Mouse (Mus musculus) cerebellum, postnatal 4 days (tissue): Measurements from ENCODE around the gene Nubp2.
A peak's percentile ranks its signal among the peaks of the same experiment; 100 is the strongest.

ENCODE experiments used
- DNase-seq, 2 experiments: peaks; one replicate each; pipeline ENCODE4 v3.0.0; 2022; ENCODE audit warnings: low spot score in 2 of 2, mixed read lengths in 1 of 2

The Nubp2 gene

DNA sequence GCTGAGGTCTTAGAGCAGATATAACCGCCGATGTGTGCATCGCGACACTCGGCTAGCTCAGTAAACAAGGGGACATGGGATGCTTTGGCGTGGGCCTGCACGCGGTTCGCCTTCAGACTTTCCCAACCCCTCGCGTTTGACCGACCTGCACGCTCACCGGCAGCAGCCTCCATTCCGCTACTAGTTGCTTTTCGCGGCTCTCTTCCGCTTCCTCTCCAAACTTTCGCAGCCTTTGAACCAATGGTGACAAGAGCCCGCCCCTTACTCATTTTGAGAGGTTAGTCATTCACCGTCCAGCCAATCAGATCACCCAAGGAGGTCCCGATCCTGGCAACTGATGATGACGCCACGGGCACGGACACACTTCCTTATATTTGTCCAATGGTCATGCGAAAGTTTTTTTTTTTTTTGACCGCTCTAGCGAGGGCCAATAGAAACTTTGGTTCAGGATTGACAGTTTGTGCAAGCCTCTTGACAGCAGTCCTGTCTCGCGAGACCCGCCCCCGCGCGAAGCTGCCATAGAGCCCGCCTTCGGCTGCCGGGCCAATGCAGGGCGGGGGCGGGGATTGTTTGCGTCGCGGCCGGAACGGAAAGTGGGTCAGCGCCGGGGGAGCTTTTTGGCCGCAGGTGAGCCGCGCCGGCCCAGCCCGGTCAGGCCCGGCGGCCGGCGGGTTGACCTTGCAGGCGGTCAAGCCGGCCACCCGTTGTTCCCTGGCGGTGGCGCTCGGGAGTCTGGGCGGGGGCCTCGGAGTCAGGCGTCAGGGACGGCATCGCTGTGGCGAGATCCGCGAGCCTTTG is at the start of gene Nubp2, which contains the start of gene Spsb3:
Nubp2 (minus strand) TSS at position 216 of the 798 bp plus-strand sequence.
Spsb3 (plus strand) TSS at position 510 of the 798 bp plus-strand sequence.
- peak; percentile 91 to 96 for DNase-seq

DNA sequence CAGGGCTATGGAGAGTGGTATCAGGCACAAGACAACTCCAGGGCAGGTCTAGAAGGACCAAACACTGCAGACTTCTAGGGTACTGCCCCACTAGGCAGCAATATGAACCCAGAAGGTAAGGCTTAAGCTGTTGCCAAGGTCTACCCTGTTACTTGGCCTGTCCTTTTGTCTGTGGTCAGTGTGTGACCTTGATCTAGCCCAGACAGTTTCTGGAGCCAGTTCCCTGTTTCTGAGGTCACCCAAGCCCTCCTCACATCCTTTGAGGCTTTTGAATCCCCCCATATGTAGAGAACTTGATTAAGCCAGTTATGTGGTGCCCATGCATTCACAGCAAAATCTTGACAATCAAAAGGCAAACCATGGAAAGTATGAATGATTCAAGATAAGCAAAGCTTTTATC is 49.5 kb upstream of the Nubp2 start:
- no peak for DNase-seq

DNA sequence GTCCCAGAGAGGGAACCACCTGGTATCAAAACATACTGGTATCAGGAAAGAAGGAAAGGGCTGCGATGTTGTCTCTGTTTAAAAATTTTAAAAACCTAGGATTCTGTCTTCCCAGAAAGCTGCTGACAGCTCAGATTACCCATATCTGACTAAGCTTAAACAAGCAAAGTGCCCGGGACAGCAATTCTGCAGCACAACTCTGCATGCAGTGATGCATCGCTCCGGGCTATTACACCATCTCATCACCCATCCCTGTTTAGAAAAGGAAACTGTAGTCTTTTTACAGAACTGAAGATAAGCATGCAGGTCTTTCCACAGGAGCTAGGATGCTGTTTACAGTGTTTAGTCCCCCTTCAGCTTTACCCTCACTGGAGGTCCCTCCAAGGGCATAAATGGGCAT is 48.8 kb upstream of the Nubp2 start:
- no peak for DNase-seq

DNA sequence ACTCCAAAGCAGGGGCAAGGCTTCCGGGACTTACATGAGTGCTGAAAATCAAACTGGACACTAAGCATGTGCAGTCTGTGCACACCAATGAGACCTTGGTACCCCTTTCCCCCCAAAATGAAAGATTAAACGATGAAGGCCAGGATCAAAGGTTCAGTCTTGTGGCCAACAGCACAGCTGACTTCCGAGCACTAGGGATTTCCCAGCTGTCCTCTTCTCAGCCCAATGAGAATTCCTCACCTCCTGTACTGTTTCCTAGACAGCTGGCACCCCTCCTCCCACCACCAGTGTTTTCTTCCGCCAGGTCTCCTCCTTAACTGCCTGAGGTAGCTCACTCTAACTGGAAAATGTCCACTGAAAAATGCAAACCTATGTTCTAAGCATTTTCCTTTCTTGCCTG is 47.0 kb upstream of the Nubp2 start:
- DNase-seq = no peak

DNA sequence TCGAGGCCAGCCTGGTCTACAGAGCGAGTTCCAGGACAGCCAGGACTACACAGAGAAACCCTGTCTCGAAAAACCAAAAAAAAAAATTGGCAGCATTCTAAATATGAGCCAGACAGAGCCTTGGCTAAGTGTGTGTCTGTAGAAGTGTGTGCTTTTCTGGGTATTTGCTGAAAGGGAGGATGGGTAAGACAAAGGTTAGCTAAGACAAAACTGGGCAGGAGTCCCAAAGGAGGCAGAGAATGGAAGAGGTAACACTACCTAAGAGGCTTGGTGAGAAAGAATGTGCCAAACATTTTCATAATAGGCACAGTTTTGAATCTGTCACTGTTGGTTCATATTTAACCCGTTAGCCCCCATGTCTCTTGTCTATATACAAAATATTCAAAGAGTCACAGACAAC is 46.3 kb upstream of the Nubp2 start:
- DNase-seq = no peak

DNA sequence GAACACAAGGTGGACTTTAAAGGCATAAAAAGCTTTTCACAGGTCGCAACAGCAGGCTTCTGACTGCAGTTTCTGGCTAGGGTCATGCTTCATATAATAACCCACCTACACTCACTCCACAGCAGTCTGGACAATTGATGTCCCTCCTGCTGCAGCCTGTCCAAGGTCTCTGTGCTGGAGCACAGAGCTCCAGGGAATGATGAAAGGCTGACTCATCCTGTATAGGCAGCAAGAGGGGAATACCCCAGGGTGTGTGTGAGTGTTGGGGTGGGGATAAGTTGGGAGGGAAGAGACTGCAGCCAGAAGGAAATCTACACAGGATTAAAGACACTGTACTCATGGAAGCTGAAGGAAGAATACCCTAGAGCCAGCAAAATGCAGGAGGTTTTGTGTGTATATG is 43.4 kb upstream of the Nubp2 start:
- DNase-seq = no peak

DNA sequence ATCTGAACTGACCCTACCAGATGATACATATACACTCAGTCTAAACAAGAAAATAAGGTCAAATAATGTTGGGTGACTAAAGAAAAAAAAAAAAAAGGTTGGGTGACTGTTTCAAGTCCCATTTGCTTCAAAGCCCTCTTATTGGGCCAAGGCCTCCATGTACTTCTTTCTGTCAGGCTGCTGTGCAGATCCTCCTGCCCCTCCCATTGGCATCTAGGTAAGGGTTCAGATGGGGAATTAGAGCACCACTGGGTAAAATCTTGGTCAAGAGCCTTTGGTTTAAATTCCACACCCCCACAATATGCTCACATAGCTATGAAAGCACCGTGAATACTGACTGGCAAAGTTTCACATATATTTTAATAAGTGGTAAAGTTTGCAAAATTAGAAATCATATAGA is 37.1 kb upstream of the Nubp2 start:
- no peak for DNase-seq

DNA sequence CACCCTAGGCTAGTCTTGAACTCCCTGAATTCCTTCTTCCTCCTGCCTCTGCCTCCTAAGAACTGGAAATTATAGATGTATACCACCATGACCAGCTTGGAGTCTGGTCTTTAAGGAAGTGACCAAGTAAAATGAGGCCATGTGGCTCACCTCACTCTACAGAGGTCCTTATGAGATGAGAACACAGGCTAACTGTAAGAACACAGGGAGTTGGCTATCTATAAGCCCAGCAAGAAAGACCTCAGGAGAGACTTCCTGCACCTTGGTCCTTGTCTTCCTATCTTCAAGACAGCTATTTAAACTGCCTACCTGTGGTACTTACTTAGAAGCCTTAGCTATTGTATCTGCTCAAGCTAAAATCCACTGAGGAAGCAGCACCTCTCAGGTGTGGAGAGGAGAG is 27.8 kb upstream of the Nubp2 start:
- DNase-seq = no peak

DNA sequence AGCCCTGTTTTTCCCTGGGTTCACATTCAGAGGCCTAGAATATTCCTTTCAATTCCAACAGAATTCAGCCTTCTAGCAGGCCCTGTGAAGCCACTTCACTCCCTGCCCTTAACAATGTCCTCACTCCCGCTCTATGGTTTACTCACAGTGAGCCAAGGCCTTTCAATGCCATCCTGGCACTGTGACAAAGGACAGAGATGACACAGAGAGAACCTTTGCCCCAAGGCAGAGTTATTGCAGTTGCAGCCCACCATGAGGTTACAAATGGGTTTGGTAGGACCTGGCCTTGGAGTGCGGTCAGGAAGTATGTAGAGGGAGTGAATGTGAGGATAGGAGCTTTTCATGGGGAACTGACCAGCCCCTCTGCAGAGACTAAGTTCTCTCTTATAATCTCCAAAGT is 21.4 kb upstream of the Nubp2 start:
- no peak for DNase-seq

DNA sequence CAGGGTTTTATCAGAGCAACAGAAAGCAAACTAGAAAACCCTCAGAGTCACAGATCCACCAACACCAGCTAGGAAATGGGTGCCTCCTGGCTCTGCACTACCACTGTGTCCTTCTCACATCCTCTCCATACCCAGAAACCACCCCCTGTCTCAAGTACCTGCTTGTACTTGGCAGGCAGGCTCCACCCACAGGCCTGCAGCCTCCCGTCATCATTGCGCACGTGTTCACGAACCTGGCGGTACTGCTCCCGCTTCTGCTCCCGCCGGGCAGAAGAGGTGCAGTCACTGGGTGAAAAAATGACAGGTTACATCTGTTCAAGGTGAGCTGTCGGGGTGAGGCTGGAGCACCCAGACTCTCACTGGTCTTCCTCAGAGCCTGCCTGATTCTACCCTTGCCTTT is 17.6 kb upstream of the Nubp2 start:
- no peak for DNase-seq

DNA sequence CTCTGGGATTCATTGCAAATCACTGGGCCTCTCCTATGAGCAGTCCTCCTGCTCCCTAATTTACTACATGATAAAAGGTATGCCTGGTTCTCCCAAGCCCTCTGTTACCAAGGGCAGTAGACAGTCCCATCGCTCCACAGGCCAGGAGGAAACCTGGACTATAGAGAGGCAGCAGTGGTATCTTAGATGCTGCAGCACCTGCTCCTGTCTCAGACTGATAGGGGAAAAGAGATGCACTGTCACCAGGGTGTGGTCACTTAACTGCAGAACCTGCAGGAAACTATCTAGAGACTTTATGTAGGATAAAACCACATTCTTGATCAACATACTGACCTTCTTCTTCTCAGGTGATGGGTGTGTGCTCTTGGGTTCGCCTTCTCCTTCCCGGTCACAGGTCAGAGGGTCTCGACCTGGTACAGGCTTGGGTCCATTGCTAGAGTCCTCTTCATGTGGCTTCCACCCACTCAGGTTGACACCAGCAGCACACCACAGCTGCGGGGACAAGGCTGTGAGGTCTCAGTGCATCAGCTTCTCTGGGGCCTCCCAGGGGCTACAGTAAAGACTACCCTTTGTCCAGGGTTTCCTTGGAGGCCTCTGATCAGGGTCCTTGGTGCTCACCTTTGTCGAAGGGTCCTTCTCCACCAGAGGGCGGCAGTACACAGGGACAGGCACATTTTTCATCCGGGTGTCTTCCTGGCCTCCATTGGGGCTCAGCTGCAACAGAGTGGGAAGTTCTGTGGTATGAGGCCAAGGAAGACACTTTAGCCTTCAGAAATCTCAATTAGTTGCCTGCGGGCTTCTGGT is 16.7 kb upstream of the Nubp2 start:
- peak in 1 of 2 experiments; percentile 44 for DNase-seq

DNA sequence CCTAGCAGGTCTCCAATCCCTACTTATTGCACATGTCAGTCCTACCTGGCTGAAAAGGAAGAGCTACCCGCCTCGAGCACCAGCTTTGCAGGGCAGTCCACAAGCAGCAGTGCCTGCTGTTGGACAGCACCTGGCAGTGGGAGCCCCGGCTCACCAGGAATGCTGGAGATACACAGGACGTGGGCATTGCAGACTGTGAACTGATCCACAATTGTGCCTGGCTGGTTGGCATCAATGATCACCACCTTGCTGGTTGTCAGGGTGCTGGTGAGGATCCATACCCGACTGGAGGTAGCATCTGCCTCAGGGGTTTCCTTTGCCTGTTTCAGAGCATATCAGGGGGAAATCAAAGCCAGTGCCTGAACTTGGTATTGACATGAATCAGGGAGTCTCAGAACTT is 16.0 kb upstream of the Nubp2 start:
- no peak for DNase-seq

DNA sequence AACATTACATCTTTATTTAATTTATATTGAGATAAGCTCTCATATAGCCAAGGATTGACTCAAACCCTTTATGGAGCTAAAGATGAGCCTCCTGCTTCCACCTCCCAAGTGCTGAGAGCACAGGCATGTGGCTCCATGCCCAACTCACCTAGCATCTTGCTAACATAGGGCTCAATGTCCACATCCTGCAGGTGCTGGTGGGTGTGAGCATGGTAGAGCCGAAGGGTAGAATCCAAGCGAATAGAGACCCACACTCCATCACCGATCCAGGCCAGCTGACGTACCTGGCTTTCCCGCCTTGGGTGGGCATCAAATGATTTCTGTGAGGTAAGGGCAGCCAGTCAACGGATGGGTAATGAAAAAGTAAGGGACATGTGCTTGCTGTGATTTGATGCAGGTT is 13.9 kb upstream of the Nubp2 start:
- DNase-seq = no peak

DNA sequence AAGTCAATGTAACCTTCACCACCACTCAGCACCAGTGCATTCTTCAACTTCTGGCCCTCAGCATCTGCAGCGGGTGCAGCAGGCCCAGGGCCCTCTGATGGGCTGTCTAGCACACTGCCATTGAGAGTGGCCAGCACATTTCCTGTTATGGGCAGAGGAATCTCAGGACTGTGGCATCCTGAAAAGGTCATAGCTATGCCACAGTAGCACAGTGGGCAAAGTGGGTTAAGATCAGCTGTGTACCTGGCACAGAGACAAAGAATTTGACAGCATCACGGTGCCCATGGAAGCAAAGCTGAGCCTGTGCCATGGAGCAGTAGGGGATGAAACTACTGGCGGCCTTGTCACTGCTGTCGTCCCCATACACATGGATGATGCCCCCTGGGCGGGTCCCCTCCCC is 13.0 kb upstream of the Nubp2 start:
- no peak for DNase-seq

DNA sequence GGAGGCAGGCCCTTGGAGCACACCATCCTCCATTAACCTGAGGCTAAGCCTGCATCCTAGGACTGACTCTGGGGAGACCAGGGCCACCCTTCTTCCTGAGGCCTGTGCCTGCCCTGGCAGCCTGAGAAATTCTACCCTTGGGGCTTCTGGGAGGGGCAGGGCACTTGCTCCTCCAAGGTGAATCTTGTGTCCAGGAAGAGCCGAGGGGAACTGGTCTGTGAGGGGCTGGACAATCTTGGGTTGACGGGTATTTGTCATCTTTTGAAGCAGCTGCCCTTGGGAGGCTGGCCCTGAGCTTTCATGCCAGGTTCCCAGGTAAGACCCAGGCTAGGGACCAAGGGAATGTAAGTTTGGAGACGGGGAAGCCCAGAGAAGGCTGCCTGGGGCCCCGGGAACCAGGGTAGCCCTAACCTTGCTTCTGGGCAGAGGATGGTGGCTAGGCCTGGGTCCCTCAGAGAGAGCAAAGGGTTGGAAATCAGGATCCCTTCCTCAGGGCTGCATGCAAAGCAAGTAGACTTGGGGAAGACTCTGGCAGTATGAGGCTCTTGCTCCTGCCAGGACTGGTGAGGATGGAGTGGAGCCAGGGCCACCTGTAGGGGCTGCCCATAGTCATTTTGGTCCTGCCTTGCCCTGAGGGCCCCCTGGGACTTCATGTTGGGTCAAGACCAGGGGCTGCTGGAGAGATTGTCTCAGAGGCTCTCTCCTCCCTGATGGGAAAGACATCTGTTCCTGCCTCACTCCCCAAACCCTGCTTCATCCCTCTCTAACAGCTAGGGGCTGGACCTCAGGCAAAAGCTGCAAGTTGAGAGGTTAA is 12.1 kb upstream of the Nubp2 start:
- DNase-seq = no peak

DNA sequence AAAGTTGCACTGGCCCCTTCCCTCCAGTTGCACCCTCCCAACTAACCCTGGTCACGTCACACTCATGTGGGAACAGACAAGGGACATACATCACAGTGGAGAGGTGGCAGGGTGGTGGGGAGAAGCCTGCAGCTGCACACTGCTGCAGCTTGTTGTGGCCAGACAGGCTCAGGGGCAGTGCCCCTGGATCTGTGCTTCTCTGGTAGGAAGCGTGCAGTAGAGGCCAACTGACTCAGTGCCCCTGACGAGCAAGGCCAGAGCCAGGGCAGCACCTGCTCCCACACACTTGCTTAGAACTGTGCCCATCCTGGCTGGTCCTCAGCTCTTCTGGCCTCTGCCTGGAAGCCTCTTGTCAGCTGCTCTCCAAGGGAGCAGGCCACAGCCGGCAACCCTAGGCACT is 11.5 kb upstream of the Nubp2 start:
- no peak for DNase-seq

DNA sequence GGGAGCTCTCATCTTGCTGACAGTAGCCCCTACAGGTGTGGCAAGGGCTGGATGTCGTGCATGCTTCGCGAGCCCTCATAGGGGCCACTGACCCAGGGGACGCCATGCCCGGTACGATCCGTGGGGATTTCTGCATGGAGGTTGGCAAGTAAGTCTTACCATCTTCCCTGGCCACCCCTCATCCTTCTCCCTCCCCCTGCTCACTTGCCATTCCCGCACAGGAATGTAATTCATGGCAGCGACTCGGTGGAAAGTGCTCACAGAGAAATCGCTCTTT is 10.8 kb upstream of the Nubp2 start:
- no peak for DNase-seq

DNA sequence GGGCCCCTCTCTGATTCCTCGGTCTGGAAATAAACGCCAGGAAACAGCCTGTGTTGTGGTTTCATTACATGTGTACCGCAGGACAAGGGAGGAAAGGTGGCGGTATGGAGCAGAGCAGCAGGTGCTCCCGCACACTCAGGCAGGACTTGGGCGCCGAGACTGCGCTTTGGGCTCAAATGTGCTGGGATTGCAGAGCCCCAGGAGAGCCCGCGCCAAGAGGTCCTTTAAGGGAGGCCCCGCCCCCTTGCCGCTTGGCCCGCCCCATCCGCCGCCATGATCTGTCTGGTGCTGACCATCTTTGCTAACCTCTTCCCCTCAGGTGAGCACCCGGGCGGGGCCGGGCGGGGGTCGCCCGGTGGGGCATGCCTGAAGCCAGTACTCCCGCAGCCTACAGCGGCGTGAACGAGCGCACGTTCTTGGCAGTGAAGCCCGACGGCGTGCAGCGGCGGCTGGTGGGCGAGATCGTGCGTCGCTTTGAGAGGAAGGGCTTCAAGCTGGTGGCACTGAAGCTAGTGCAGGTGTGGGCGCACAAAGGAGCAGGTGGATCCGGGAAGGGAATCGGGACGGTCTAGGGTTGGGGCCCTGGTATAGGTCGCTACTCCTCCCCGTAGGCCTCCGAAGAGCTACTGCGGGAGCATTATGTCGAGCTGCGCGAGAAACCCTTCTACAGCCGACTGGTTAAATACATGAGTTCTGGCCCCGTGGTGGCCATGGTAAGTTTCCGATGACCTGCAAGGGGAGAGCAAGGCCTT is 10.3 kb upstream of the Nubp2 start, which contains the start of gene Nme3:
Nme3 (plus strand) TSS at position 260 of the 752 bp plus-strand sequence.
- DNase-seq = peak; percentile 53 to 72

DNA sequence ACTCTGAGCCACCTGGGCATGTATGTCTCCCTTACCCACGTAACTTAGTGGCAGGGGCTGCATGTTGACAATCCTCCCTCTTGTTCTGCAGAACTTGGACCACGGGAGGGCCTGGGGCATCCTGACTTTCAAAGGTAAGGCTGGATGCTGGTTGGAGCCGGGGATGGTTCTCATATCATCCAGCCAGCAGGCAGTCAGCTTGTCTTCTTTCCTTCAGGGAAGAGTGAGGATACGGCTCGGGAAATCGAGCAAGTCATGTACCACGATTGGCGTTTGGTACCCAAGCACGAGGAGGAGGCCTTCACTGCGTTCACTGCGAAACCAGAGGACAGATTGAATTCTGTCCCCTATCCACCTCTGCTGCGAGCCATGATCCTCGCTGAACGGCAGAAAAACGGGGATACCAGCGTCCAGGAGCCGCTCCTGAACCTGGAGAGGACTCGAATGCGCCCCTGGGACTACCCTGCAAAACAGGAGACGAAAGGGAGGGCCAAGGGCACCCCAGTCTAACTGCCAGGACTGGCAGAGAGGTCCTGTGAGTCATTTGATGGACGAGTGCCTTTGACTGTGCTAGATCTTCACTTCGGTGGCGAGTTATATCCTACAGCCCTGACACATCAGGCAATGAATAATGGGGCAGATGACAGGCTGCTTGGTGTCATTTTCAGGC is 9.6 kb upstream of the Nubp2 start:
- no peak for DNase-seq

DNA sequence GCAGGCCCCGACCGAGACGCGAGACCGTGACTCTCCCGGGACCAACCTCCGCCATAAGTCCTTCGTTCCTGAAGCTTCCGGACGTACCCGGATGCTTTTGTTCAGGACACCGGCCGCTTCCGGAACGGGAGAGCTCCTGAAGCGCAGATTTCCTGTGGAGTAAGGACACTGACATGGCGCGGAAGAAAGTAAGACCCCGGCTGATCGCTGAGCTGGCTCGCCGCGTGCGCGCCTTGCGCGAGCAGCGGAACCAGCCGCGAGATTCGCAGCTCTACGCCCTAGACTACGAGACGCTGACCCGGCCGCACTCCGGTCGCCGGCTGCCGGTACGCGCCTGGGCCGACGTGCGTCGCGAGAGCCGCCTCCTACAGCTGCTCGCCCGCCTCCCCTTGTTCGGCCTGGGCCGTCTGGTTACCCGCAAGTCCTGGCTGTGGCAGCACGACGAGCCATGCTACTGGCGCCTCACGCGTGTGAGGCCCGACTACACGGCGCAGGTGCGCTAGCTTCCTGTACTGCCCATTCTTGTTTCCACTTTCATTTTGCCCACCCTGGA is 8.9 kb upstream of the Nubp2 start, which contains the start of the genes Eme2 and Mrps34:
Eme2 (minus strand) TSS at position 93 of the 553 bp plus-strand sequence.
Mrps34 (plus strand) TSS at position 122 of the 553 bp plus-strand sequence.
- DNase-seq = peak in 1 of 2 experiments; percentile 77
